Mouse (Mus musculus): ENCODE data around the gene L1cam. TPM values are rescaled to one million over a fixed set of nuclear protein-coding genes. Genes with fewer than 3 reads are reported as not detected.

Gene L1cam
- polyA plus RNA-seq, 1 experiment = 26.5 TPM

- no peaks in the 10 kb centered on the region for H3K27me3 ChIP-seq (replicated peaks; ENCODE audit: control insufficient read depth, insufficient read depth, low read length)
- H3K36me3 ChIP-seq (ENCODE audit: control insufficient read depth, insufficient read depth, low read length) = no peaks in the 10 kb centered on the region
- H3K4me3 ChIP-seq (ENCODE audit: insufficient read depth, low read depth, low read length) = no peak overlapping the region
- TF ChIP-seq CTCF (conservative IDR thresholded peaks at IDR 0.05; ENCODE audit: insufficient read depth, insufficient read length, low read depth, low read length) (no peak), POLR2A (IDR thresholded peaks at IDR 0.05; ENCODE audit: low read depth, low read length) (no peak)
- H3K4me1 ChIP-seq (ENCODE audit: control insufficient read depth, insufficient read depth, low read length) = peaks cover 5% of the 10 kb centered on the region; the same call in 1 of the 2 replicates
- peak overlapping the region; percentile 20; the same call in 1 of the 2 replicates for H3K27ac ChIP-seq (ENCODE audit: insufficient read depth, low read depth, low read length)
- no peak for DNase-seq
- WGBS = 33% methylated on average over 1 of the region's 1 CpGs
These were observed 14.1 kb upstream of the L1cam start for GRCm38 (mm10) chrX:73910049-73910448.

- 64% methylated on average over 3 of the region's 3 CpGs for WGBS
- Histone ChIP-seq H3K27ac (ENCODE audit: insufficient read depth, low read depth, low read length) (no peak overlapping the region), H3K36me3 (ENCODE audit: control insufficient read depth, insufficient read depth, low read length) (no peaks in the 10 kb centered on the region), H3K4me1 (ENCODE audit: control insufficient read depth, insufficient read depth, low read length) (no peaks in the 10 kb centered on the region), H3K4me3 (ENCODE audit: insufficient read depth, low read depth, low read length) (no peak overlapping the region), H3K27me3 (replicated peaks; ENCODE audit: control insufficient read depth, insufficient read depth, low read length) (no peaks in the 10 kb centered on the region)
- TF ChIP-seq CTCF (conservative IDR thresholded peaks at IDR 0.05; ENCODE audit: insufficient read depth, insufficient read length, low read depth, low read length) (no peak), POLR2A (IDR thresholded peaks at IDR 0.05; ENCODE audit: low read depth, low read length) (no peak)
- DNase-seq = no peak
These were observed 2.1 kb upstream of the L1cam start for GRCm38 (mm10) chrX:73897959-73898358.

DNA sequence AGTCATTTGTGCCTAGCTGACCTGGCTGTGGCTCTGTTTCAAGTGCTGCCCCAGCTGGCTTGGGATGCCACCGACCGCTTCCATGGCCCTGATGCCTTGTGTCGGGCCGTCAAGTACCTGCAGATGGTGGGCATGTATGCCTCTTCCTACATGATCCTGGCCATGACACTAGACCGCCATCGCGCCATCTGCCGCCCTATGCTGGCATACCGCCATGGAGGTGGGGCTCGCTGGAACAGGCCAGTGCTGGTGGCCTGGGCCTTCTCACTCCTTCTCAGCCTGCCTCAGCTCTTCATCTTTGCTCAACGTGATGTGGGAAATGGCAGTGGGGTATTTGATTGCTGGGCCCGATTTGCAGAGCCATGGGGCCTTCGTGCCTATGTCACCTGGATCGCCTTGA lies 3.1 kb downstream of the L1cam start:
- TF ChIP-seq CTCF (conservative IDR thresholded peaks at IDR 0.05; ENCODE audit: insufficient read depth, insufficient read length, low read depth, low read length) (no peak), POLR2A (IDR thresholded peaks at IDR 0.05; ENCODE audit: low read depth, low read length) (no peak)
- peak overlapping the region; percentile 63 for H3K27ac ChIP-seq (ENCODE audit: insufficient read depth, low read depth, low read length)
- WGBS = 87% methylated on average over 14 of the region's 14 CpGs
- H3K4me1 ChIP-seq (ENCODE audit: control insufficient read depth, insufficient read depth, low read length) = 0 out of 2 replicates have a peak, but pooled peaks cover 3% of the 10 kb centered on the region
- H3K27me3 ChIP-seq (replicated peaks; ENCODE audit: control insufficient read depth, insufficient read depth, low read length) = no peaks in the 10 kb centered on the region
- peak overlapping the region; percentile 31 for H3K4me3 ChIP-seq (ENCODE audit: insufficient read depth, low read depth, low read length)
- H3K36me3 ChIP-seq (ENCODE audit: control insufficient read depth, insufficient read depth, low read length) = no peaks in the 10 kb centered on the region
- no peak for DNase-seq

DNA sequence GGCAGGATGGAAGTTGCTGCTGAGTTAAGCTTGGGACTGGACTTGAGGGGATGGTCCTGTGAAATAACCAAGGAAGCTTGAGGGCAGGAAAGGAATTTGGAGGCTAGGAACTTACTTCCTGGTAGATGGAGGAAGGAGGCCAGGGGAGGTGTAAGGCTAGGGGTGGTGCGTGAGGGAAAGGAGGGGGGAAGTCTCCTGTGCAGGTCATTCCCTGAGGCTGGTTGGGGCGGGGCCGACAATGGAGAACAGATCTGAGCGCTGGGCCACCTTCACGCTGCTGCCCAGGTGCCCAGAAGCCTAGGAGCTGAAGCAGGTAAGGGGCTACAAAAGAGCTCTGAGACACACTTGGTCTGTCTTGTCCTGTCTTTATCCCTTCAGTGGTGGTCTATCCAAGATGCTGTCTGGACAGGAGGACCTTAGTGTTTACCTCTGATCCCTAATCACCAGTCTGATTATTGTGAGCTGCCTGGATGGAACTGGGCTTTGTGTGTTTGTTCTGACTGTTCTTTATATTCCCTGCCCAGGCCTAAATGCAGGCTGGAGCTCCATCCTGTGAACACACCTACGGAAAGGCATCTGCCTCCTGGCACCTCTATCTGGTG lies 4.3 kb downstream of the L1cam start, which contains the start of gene Avpr2:
Gene Avpr2 (plus strand): TSS at position 552 of the 602 bp plus-strand sequence.
- peak within 1 kb of the TSS; percentile 32 for H3K4me3 ChIP-seq (ENCODE audit: insufficient read depth, low read depth, low read length)
- no peaks in the 10 kb centered on the region for H3K27me3 ChIP-seq (replicated peaks; ENCODE audit: control insufficient read depth, insufficient read depth, low read length)
- TF ChIP-seq POLR2A (IDR thresholded peaks at IDR 0.05; ENCODE audit: low read depth, low read length) (no peak), CTCF (conservative IDR thresholded peaks at IDR 0.05; ENCODE audit: insufficient read depth, insufficient read length, low read depth, low read length) (no peak)
- peak; percentile 46 for DNase-seq
- H3K27ac ChIP-seq (ENCODE audit: insufficient read depth, low read depth, low read length) = peak within 1 kb of the TSS; percentile 80
- H3K36me3 ChIP-seq (ENCODE audit: control insufficient read depth, insufficient read depth, low read length) = no peaks in the 10 kb centered on the region
- 0 out of 2 replicates have a peak, but pooled peaks cover 3% of the 10 kb centered on the region for H3K4me1 ChIP-seq (ENCODE audit: control insufficient read depth, insufficient read depth, low read length)
- 31% methylated on average over 5 of the region's 6 CpGs for WGBS

DNA sequence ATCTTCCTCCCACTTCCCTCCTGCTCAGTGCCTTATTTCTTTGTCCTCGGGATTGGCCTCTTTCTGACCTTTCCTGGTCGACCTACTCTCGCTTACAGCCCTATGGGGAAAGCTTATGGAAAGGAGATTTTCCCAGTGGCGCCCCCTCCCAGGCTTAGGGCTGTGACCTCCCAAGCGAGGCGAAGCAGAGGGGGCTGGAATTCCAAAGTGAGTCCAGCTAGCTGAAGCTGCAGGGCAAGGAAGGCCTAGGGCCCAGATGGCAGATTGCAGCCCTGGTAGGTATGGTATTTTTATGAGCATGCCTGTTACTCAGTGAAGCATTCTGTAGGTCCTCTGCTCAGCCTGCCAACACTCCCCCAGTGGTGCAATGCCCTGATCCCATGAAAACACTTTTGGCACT lies 14.4 kb downstream of the L1cam start:
- DNase-seq = peak; percentile 56
- Histone ChIP-seq H3K36me3 (ENCODE audit: control insufficient read depth, insufficient read depth, low read length) (no peaks in the 10 kb centered on the region), H3K27ac (ENCODE audit: insufficient read depth, low read depth, low read length) (peak overlapping the region; percentile 92), H3K4me1 (ENCODE audit: control insufficient read depth, insufficient read depth, low read length) (no peaks in the 10 kb centered on the region), H3K27me3 (replicated peaks; ENCODE audit: control insufficient read depth, insufficient read depth, low read length) (no peaks in the 10 kb centered on the region), H3K4me3 (ENCODE audit: insufficient read depth, low read depth, low read length) (no peak overlapping the region)
- 30% methylated on average over 6 of the region's 6 CpGs for WGBS
- no peak for TF ChIP-seq POLR2A (IDR thresholded peaks at IDR 0.05; ENCODE audit: low read depth, low read length)
- no peak for TF ChIP-seq CTCF (conservative IDR thresholded peaks at IDR 0.05; ENCODE audit: insufficient read depth, insufficient read length, low read depth, low read length)

DNA sequence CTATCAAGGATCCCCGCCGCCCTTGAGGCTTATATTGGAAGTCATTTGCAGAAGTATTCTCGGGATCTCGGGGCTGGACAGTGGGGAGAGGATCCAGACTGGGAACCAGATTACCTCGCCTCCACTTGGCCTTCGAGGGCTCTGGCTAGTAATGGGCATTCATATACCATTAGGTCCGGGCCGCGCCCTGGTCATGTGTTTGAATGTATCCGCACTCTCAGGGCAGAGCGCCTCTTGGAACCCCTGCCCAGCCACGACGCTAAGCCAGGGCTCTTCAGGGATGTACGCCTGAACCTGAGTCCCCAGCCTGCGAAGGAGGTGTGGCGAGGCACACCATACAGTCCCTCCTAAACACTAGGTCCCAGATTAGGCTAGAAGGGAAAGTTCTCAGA lies 14.9 kb downstream of the L1cam start:
- H3K4me1 ChIP-seq (ENCODE audit: control insufficient read depth, insufficient read depth, low read length) = no peaks in the 10 kb centered on the region
- no peaks in the 10 kb centered on the region for H3K27me3 ChIP-seq (replicated peaks; ENCODE audit: control insufficient read depth, insufficient read depth, low read length)
- no peaks in the 10 kb centered on the region for H3K36me3 ChIP-seq (ENCODE audit: control insufficient read depth, insufficient read depth, low read length)
- no peak for TF ChIP-seq POLR2A (IDR thresholded peaks at IDR 0.05; ENCODE audit: low read depth, low read length)
- TF ChIP-seq CTCF (conservative IDR thresholded peaks at IDR 0.05; ENCODE audit: insufficient read depth, insufficient read length, low read depth, low read length) = no peak
- 0 out of 2 replicates have a peak overlapping the region, but pooled peaks have one; percentile 75 for H3K4me3 ChIP-seq (ENCODE audit: insufficient read depth, low read depth, low read length)
- no peak for DNase-seq
- peak overlapping the region; percentile 86 for H3K27ac ChIP-seq (ENCODE audit: insufficient read depth, low read depth, low read length)
- WGBS = 13% methylated on average over 15 of the region's 16 CpGs

- H3K4me3 ChIP-seq (ENCODE audit: insufficient read depth, low read depth, low read length) = peak overlapping the region; percentile 75
- 2% methylated on average over 40 of the region's 48 CpGs for whole genome bisulfite sequencing
- DNase-seq = peak; percentile 42
- no peaks in the 10 kb centered on the region for H3K4me1 ChIP-seq (ENCODE audit: control insufficient read depth, insufficient read depth, low read length)
- no peaks in the 10 kb centered on the region for H3K27me3 ChIP-seq (replicated peaks; ENCODE audit: control insufficient read depth, insufficient read depth, low read length)
- no peak for TF ChIP-seq CTCF (conservative IDR thresholded peaks at IDR 0.05; ENCODE audit: insufficient read depth, insufficient read length, low read depth, low read length)
- no peak for TF ChIP-seq POLR2A (IDR thresholded peaks at IDR 0.05; ENCODE audit: low read depth, low read length)
- H3K36me3 ChIP-seq (ENCODE audit: control insufficient read depth, insufficient read depth, low read length) = no peaks in the 10 kb centered on the region
- H3K27ac ChIP-seq (ENCODE audit: insufficient read depth, low read depth, low read length) = peak overlapping the region; percentile 94
These were observed 15.5 kb downstream of the L1cam start for GRCm38 (mm10) chrX:73880194-73881035.
